Mouse (Mus musculus) neural tube, embryonic 12.5 days (tissue): Measurements from ENCODE around the gene Gm10842. TPM values are rescaled to one million over a fixed set of nuclear protein-coding genes. Genes with fewer than 3 reads are reported as not detected.
"Not testable (repeated sequence)": the region's sequence is repeated elsewhere in the genome, so short reads cannot be mapped to it uniquely, and the experiment has no call there.

Source experiments
- ATAC-seq: fragments of 200-750 bp; cut with Nextera tagmentation; 2 replicates; pipeline ENCODE4 v1.8.0; 2017; ENCODE audit warnings: low read depth, mild to moderate bottlenecking, moderate TSS enrichment, moderate library complexity; ENCODE audit not compliant: low FRiP score
- H3K27ac ChIP-seq: fragments of 300-500 bp; sonication (generic); 2 replicates; pipeline ENCODE4 v1.5.1; 2016
- H3K27me3 ChIP-seq: fragments of 300-500 bp; sonication (generic); replicated peaks from 2 replicates; pipeline ENCODE4 v1.6.1; 2016; ENCODE audit warnings: mild to moderate bottlenecking
- H3K36me3 ChIP-seq: fragments of 300-500 bp; sonication (generic); 2 replicates; pipeline ENCODE4 v1.6.1; 2016; ENCODE audit warnings: mild to moderate bottlenecking
- H3K4me1 ChIP-seq: fragments of 300-500 bp; sonication (generic); 2 replicates; pipeline ENCODE4 v1.6.1; 2016
- H3K4me2 ChIP-seq: fragments of 300-500 bp; sonication (generic); replicated peaks from 2 replicates; pipeline ENCODE4 v1.6.1; 2016; ENCODE audit warnings: mild to moderate bottlenecking
- H3K4me3 ChIP-seq: fragments of 300-500 bp; sonication (generic); 2 replicates; pipeline ENCODE4 v1.5.1; 2016
- H3K9ac ChIP-seq: fragments of 300-500 bp; sonication (generic); 2 replicates; pipeline ENCODE4 v1.6.1; 2016; ENCODE audit warnings: mild to moderate bottlenecking
- H3K9me3 ChIP-seq: fragments of 300-500 bp; sonication (generic); 2 replicates; pipeline ENCODE4 v1.6.1; 2016; ENCODE audit warnings: mild to moderate bottlenecking
- WGBS: fragments of 180-500 bp; shearing (Covaris S2); methylation state at CpG from one replicate; pipeline ENCODE4 v1.1.7; 2016; 5-methylcytosine and 5-hydroxymethylcytosine counted together
- polyA plus RNA-seq: library from polyadenylated mRNA; unstranded; fragments of >200 nt; fragmentation: Nextera tagmentation; extraction: Ambion mirVana; gene quantifications from 2 replicates; pipeline ENCODE4 v1.2.1, GENCODE M21; 2016

Gene Gm10842
- not detected in 2 replicates for polyA plus RNA-seq

GRCm38 (mm10) chr11:105146593-105146992 is at the start of gene Gm10842:
TSS of gene Gm10842 (plus strand) at chr11:105146893.
- H3K27me3 ChIP-seq: no peaks in the 10 kb centered on the region
- H3K27ac ChIP-seq: no peak within 1 kb of the TSS
- H3K9me3 ChIP-seq: no peaks in the 10 kb centered on the region
- no peak for ATAC-seq
- no peak within 1 kb of the TSS for H3K4me2 ChIP-seq
- no peaks in the 10 kb centered on the region for H3K4me1 ChIP-seq
- H3K36me3 ChIP-seq: no peaks in the 10 kb centered on the region
- no peak within 1 kb of the TSS for H3K4me3 ChIP-seq
- H3K9ac ChIP-seq: no peak within 1 kb of the TSS
- WGBS: 80% methylated on average over 3 of the region's 3 CpGs

- WGBS: 82% methylated on average over 22 of the region's 22 CpGs
- not testable (repeated sequence) for H3K9ac ChIP-seq, H3K4me1 ChIP-seq
Observed at GRCm38 (mm10) chr11:105112448-105112847, 34.2 kb upstream of the Gm10842 start.

GRCm38 (mm10) chr11:105117814-105118213 is 28.9 kb upstream of the Gm10842 start:
- Histone ChIP-seq H3K27me3 (no peaks in the 10 kb centered on the region; the same call in 1 of the 2 replicates), H3K4me3 (no peak overlapping the region), H3K9ac (no peak overlapping the region), H3K4me1 (no peaks in the 10 kb centered on the region), H3K36me3 (no peaks in the 10 kb centered on the region), H3K27ac (no peak overlapping the region), H3K9me3 (no peaks in the 10 kb centered on the region), H3K4me2 (no peak overlapping the region)
- WGBS: 91% methylated on average over 7 of the region's 7 CpGs
- ATAC-seq: no peak

More at GRCm38 (mm10) chr11:105112448-105112847, 34.2 kb upstream of the Gm10842 start:
- not testable (repeated sequence) for H3K27ac ChIP-seq, H3K4me2 ChIP-seq, H3K27me3 ChIP-seq, H3K4me3 ChIP-seq, ATAC-seq, H3K9me3 ChIP-seq, H3K36me3 ChIP-seq

- ATAC-seq: no peak
- 43% methylated on average over 4 of the region's 4 CpGs for WGBS
- Histone ChIP-seq H3K9ac (no peak overlapping the region), H3K4me2 (no peak overlapping the region), H3K4me3 (no peak overlapping the region), H3K27me3 (no peaks in the 10 kb centered on the region; the same call in 1 of the 2 replicates), H3K36me3 (no peaks in the 10 kb centered on the region), H3K27ac (no peak overlapping the region), H3K4me1 (no peaks in the 10 kb centered on the region), H3K9me3 (no peaks in the 10 kb centered on the region)
Observed at GRCm38 (mm10) chr11:105120551-105121061, 26.1 kb upstream of the Gm10842 start.

GRCm38 (mm10) chr11:105121792-105122191 is 24.9 kb upstream of the Gm10842 start:
- WGBS: 79% methylated on average over 5 of the region's 5 CpGs
- H3K4me1 ChIP-seq, H3K27ac ChIP-seq, ATAC-seq, H3K27me3 ChIP-seq, H3K36me3 ChIP-seq, H3K4me3 ChIP-seq, H3K9ac ChIP-seq, H3K9me3 ChIP-seq, H3K4me2 ChIP-seq: not testable (repeated sequence)

- no peak overlapping the region for H3K4me3 ChIP-seq
- peaks cover 11% of the 10 kb centered on the region for H3K4me1 ChIP-seq
- peak; percentile 54 for ATAC-seq
- no peaks in the 10 kb centered on the region for H3K9me3 ChIP-seq
- 6% methylated on average over 9 of the region's 9 CpGs for WGBS
- H3K9ac ChIP-seq: no peak overlapping the region
- no peak overlapping the region for H3K27ac ChIP-seq
- H3K27me3 ChIP-seq: no peaks in the 10 kb centered on the region; the same call in 1 of the 2 replicates
- no peak overlapping the region for H3K4me2 ChIP-seq
- no peaks in the 10 kb centered on the region for H3K36me3 ChIP-seq
Observed at GRCm38 (mm10) chr11:105123986-105124385, 22.7 kb upstream of the Gm10842 start.

GRCm38 (mm10) chr11:105125735-105126519 is 20.8 kb upstream of the Gm10842 start, which contains the start of gene Mettl2:
TSS of gene Mettl2 (plus strand) at chr11:105126425.
- peaks cover 12% of the 10 kb centered on the region for H3K36me3 ChIP-seq
- H3K27ac ChIP-seq: no peak within 1 kb of the TSS; the same call in 1 of the 2 replicates
- H3K4me1 ChIP-seq: peaks cover 11% of the 10 kb centered on the region
- H3K9ac ChIP-seq: peak within 1 kb of the TSS; percentile 72
- H3K4me3 ChIP-seq: peak within 1 kb of the TSS; percentile 95
- 2% methylated on average over 38 of the region's 38 CpGs for WGBS
- peak; percentile 88 for ATAC-seq
- no peaks in the 10 kb centered on the region for H3K9me3 ChIP-seq
- no peaks in the 10 kb centered on the region for H3K27me3 ChIP-seq
- H3K4me2 ChIP-seq: peak within 1 kb of the TSS; percentile 94

- Histone ChIP-seq H3K27ac (no peak overlapping the region), H3K9me3 (no peaks in the 10 kb centered on the region), H3K4me3 (peak overlapping the region; percentile 95), H3K36me3 (peaks cover 18% of the 10 kb centered on the region), H3K27me3 (no peaks in the 10 kb centered on the region), H3K4me1 (peaks cover 11% of the 10 kb centered on the region), H3K9ac (peak overlapping the region; percentile 72), H3K4me2 (peak overlapping the region; percentile 94)
- under 1% methylated on average over 49 of the region's 49 CpGs for WGBS
- peak; percentile 3; the same call in 1 of the 2 replicates for ATAC-seq
Observed at GRCm38 (mm10) chr11:105126520-105127029, 20.1 kb upstream of the Gm10842 start.

GRCm38 (mm10) chr11:105135692-105136091 is 11.0 kb upstream of the Gm10842 start:
- H3K9ac ChIP-seq: no peak overlapping the region
- H3K27me3 ChIP-seq: no peaks in the 10 kb centered on the region
- WGBS: 97% methylated on average over 7 of the region's 7 CpGs
- H3K4me2 ChIP-seq: no peak overlapping the region
- H3K27ac ChIP-seq: no peak overlapping the region
- no peak overlapping the region for H3K4me3 ChIP-seq
- H3K4me1 ChIP-seq: no peaks in the 10 kb centered on the region
- H3K36me3 ChIP-seq: peaks cover 92% of the 10 kb centered on the region
- no peak for ATAC-seq
- no peaks in the 10 kb centered on the region for H3K9me3 ChIP-seq

GRCm38 (mm10) chr11:105137255-105137654 is 9.4 kb upstream of the Gm10842 start:
- H3K4me1 ChIP-seq, H3K4me3 ChIP-seq, ATAC-seq, H3K4me2 ChIP-seq, H3K9ac ChIP-seq, H3K27me3 ChIP-seq, H3K9me3 ChIP-seq, H3K27ac ChIP-seq: not testable (repeated sequence)
- peaks cover 84% of the 10 kb centered on the region for H3K36me3 ChIP-seq
- 95% methylated on average over 2 of the region's 2 CpGs for WGBS

- WGBS: 95% methylated on average over 8 of the region's 8 CpGs
- not testable (repeated sequence) for H3K9ac ChIP-seq, H3K27me3 ChIP-seq, ATAC-seq, H3K9me3 ChIP-seq, H3K4me1 ChIP-seq, H3K27ac ChIP-seq, H3K4me2 ChIP-seq, H3K4me3 ChIP-seq
- peaks cover 51% of the 10 kb centered on the region for H3K36me3 ChIP-seq
Observed at GRCm38 (mm10) chr11:105140512-105140911, 6.2 kb upstream of the Gm10842 start.

GRCm38 (mm10) chr11:105141115-105141514 is 5.6 kb upstream of the Gm10842 start:
- H3K4me3 ChIP-seq: no peak overlapping the region
- no peaks in the 10 kb centered on the region for H3K9me3 ChIP-seq
- peaks cover 45% of the 10 kb centered on the region for H3K36me3 ChIP-seq
- no peak overlapping the region for H3K4me2 ChIP-seq
- ATAC-seq: no peak
- no peaks in the 10 kb centered on the region for H3K27me3 ChIP-seq
- no peak overlapping the region for H3K27ac ChIP-seq
- no peak overlapping the region for H3K9ac ChIP-seq
- WGBS: 93% methylated on average over 5 of the region's 5 CpGs
- H3K4me1 ChIP-seq: no peaks in the 10 kb centered on the region
